Mouse (Mus musculus) limb, embryonic 10.5 days (tissue): ENCODE measurements around the gene Gm28047. TPM values are rescaled to one million over a fixed set of nuclear protein-coding genes. Genes with fewer than 3 reads are reported as not detected.

Experiments
- DNase-seq: peaks from one replicate; pipeline ENCODE4 v3.0.0-alpha.2; 2017; ENCODE audit warnings: low spot score
- H3K27ac ChIP-seq: fragments of 300-500 bp; sonication (generic); 2 replicates; pipeline ENCODE4 v1.5.1; 2016; ENCODE audit warnings: mild to moderate bottlenecking
- H3K27me3 ChIP-seq: fragments of 300-500 bp; sonication (generic); 2 replicates; pipeline ENCODE4 v1.6.1; 2016; ENCODE audit warnings: low read depth, mild to moderate bottlenecking; ENCODE audit not compliant: poor library complexity, severe bottlenecking
- H3K36me3 ChIP-seq: fragments of 300-500 bp; sonication (generic); 2 replicates; pipeline ENCODE4 v1.6.1; 2016; ENCODE audit warnings: mild to moderate bottlenecking, moderate library complexity
- H3K4me1 ChIP-seq: fragments of 300-500 bp; sonication (generic); 2 replicates; pipeline ENCODE4 v1.6.1; 2016
- H3K4me3 ChIP-seq: fragments of 300-500 bp; sonication (generic); 2 replicates; pipeline ENCODE4 v1.5.1; 2016; ENCODE audit warnings: mild to moderate bottlenecking, moderate library complexity
- H3K9me3 ChIP-seq: fragments of 300-500 bp; sonication (generic); replicated peaks from 2 replicates; pipeline ENCODE4 v1.6.1; 2016; ENCODE audit warnings: mild to moderate bottlenecking
- WGBS: fragments of 180-500 bp; shearing (Covaris S2); methylation state at CpG from one replicate; pipeline ENCODE4 v1.1.7; 2016; 5-methylcytosine and 5-hydroxymethylcytosine counted together
- polyA plus RNA-seq: library from polyadenylated mRNA; unstranded; fragments of >200 nt; fragmentation: Nextera tagmentation; extraction: Ambion mirVana; gene quantifications from 2 replicates; pipeline ENCODE4 v1.2.1, GENCODE M21; 2016

Gm28047 gene
- polyA plus RNA-seq, 1 experiment from 2014 or later = 0.31 TPM

- H3K36me3 ChIP-seq = peaks cover 86% of the 10 kb centered on the region
- no peaks in the 10 kb centered on the region for H3K27me3 ChIP-seq
- H3K27ac ChIP-seq = no peak overlapping the region
- DNase-seq = no peak
- peaks cover 10% of the 10 kb centered on the region for H3K4me1 ChIP-seq
- WGBS = 81% methylated on average over 4 of the region's 4 CpGs
- H3K4me3 ChIP-seq = no peak overlapping the region
- H3K9me3 ChIP-seq = no peaks in the 10 kb centered on the region
Measured at GRCm38 (mm10) chr15:102530566-102530965, 94.3 kb downstream of the Gm28047 start.

- H3K36me3 ChIP-seq = peaks cover 82% of the 10 kb centered on the region
- WGBS = 95% methylated on average over 1 of the region's 1 CpGs
- no peaks in the 10 kb centered on the region for H3K27me3 ChIP-seq
- H3K4me3 ChIP-seq = no peak overlapping the region
- H3K27ac ChIP-seq = no peak overlapping the region
- H3K9me3 ChIP-seq = no peaks in the 10 kb centered on the region
- DNase-seq = no peak
- H3K4me1 ChIP-seq = peaks cover 4% of the 10 kb centered on the region; the same call in 1 of the 2 replicates
Measured at GRCm38 (mm10) chr15:102528396-102528795, 96.5 kb downstream of the Gm28047 start.

- H3K4me3 ChIP-seq = no peak overlapping the region
- peaks cover 80% of the 10 kb centered on the region for H3K36me3 ChIP-seq
- 89% methylated on average over 3 of the region's 3 CpGs for WGBS
- H3K27ac ChIP-seq = no peak overlapping the region
- DNase-seq = no peak
- no peaks in the 10 kb centered on the region for H3K9me3 ChIP-seq
- peaks cover 4% of the 10 kb centered on the region; the same call in 1 of the 2 replicates for H3K4me1 ChIP-seq
- no peaks in the 10 kb centered on the region for H3K27me3 ChIP-seq
Measured at GRCm38 (mm10) chr15:102527936-102528335, 96.9 kb downstream of the Gm28047 start.

GRCm38 (mm10) chr15:102526111-102527002, 98.5 kb downstream of the Gm28047 start:
- Histone ChIP-seq H3K9me3 (no peaks in the 10 kb centered on the region), H3K4me3 (no peak overlapping the region), H3K27me3 (no peaks in the 10 kb centered on the region), H3K4me1 (peaks cover 4% of the 10 kb centered on the region; the same call in 1 of the 2 replicates), H3K27ac (no peak overlapping the region), H3K36me3 (peaks cover 80% of the 10 kb centered on the region)
- no peak for DNase-seq
- 86% methylated on average over 6 of the region's 6 CpGs for WGBS

- H3K4me1 ChIP-seq = peaks cover 10% of the 10 kb centered on the region; the same call in 1 of the 2 replicates
- WGBS = 7% methylated on average over 3 of the region's 3 CpGs
- H3K4me3 ChIP-seq = no peak within 1 kb of the TSS
- H3K36me3 ChIP-seq = peaks cover 80% of the 10 kb centered on the region
- peak; percentile 87 for DNase-seq
- no peaks in the 10 kb centered on the region for H3K9me3 ChIP-seq
- no peak within 1 kb of the TSS for H3K27ac ChIP-seq
- H3K27me3 ChIP-seq = no peaks in the 10 kb centered on the region
Measured at GRCm38 (mm10) chr15:102524892-102525485, 99.9 kb downstream of the Gm28047 start, which contains the start of gene Npff. Gene Npff, minus strand, starts transcription at chr15:102524942.

GRCm38 (mm10) chr15:102521480-102521879, 103.4 kb downstream of the Gm28047 start:
- peaks cover 28% of the 10 kb centered on the region for H3K4me1 ChIP-seq
- H3K36me3 ChIP-seq = peaks cover 53% of the 10 kb centered on the region
- H3K9me3 ChIP-seq = no peaks in the 10 kb centered on the region
- DNase-seq = no peak
- no peaks in the 10 kb centered on the region for H3K27me3 ChIP-seq
- H3K27ac ChIP-seq = no peak overlapping the region
- 90% methylated on average over 4 of the region's 4 CpGs for WGBS
- H3K4me3 ChIP-seq = no peak overlapping the region

GRCm38 (mm10) chr15:102520416-102520815, 104.5 kb downstream of the Gm28047 start:
- H3K27ac ChIP-seq = no peak overlapping the region

GRCm38 (mm10) chr15:102519211-102520141, 105.4 kb downstream of the Gm28047 start:
- Histone ChIP-seq H3K4me3 (peak overlapping the region; percentile 74), H3K27me3 (no peaks in the 10 kb centered on the region), H3K27ac (peak overlapping the region; percentile 98)

More at GRCm38 (mm10) chr15:102520416-102520815, 104.5 kb downstream of the Gm28047 start:
- WGBS = 84% methylated on average over 4 of the region's 4 CpGs
- Histone ChIP-seq H3K36me3 (peaks cover 48% of the 10 kb centered on the region), H3K27me3 (no peaks in the 10 kb centered on the region), H3K4me1 (peaks cover 39% of the 10 kb centered on the region), H3K9me3 (no peaks in the 10 kb centered on the region), H3K4me3 (no peak overlapping the region)
- no peak for DNase-seq

GRCm38 (mm10) chr15:102518859-102519201, 106.0 kb downstream of the Gm28047 start:
- no peak for DNase-seq
- 22% methylated on average over 9 of the region's 9 CpGs for WGBS
- H3K27me3 ChIP-seq = no peaks in the 10 kb centered on the region

More at GRCm38 (mm10) chr15:102519211-102520141, 105.4 kb downstream of the Gm28047 start:
- DNase-seq = no peak
- H3K36me3 ChIP-seq = peaks cover 43% of the 10 kb centered on the region
- H3K9me3 ChIP-seq = no peaks in the 10 kb centered on the region
- peaks cover 41% of the 10 kb centered on the region for H3K4me1 ChIP-seq
- 68% methylated on average over 17 of the region's 17 CpGs for WGBS

GRCm38 (mm10) chr15:102517976-102518858, 106.7 kb downstream of the Gm28047 start, which contains the start of gene Tarbp2:
Gene Tarbp2, plus strand, starts transcription at chr15:102518192.
- peak; percentile 98 for DNase-seq
- H3K4me3 ChIP-seq = peak within 1 kb of the TSS; percentile 74
- WGBS = under 1% methylated on average over 60 of the region's 60 CpGs
- peaks cover 37% of the 10 kb centered on the region for H3K4me1 ChIP-seq
- no peaks in the 10 kb centered on the region for H3K27me3 ChIP-seq
- peak within 1 kb of the TSS; percentile 98 for H3K27ac ChIP-seq
- no peaks in the 10 kb centered on the region for H3K9me3 ChIP-seq
- peaks cover 33% of the 10 kb centered on the region for H3K36me3 ChIP-seq

More at GRCm38 (mm10) chr15:102518859-102519201, 106.0 kb downstream of the Gm28047 start:
- Histone ChIP-seq H3K27ac (peak overlapping the region; percentile 98), H3K36me3 (peaks cover 37% of the 10 kb centered on the region), H3K9me3 (no peaks in the 10 kb centered on the region), H3K4me3 (peak overlapping the region; percentile 74), H3K4me1 (peaks cover 37% of the 10 kb centered on the region)

GRCm38 (mm10) chr15:102517631-102517975, 107.3 kb downstream of the Gm28047 start:
- Histone ChIP-seq H3K27ac (peak overlapping the region; percentile 98; the same call in 1 of the 2 replicates), H3K9me3 (no peaks in the 10 kb centered on the region), H3K4me3 (peak overlapping the region; percentile 74), H3K4me1 (peaks cover 43% of the 10 kb centered on the region), H3K36me3 (peaks cover 27% of the 10 kb centered on the region), H3K27me3 (no peaks in the 10 kb centered on the region)
- WGBS = under 1% methylated on average over 10 of the region's 10 CpGs
- DNase-seq = no peak
